Mouse (Mus musculus): ENCODE results near the gene Spint4.
"Not testable (repeated sequence)": the region's sequence is repeated elsewhere in the genome, so short reads cannot be mapped to it uniquely, and the experiment has no call there.

Gene Spint4

DNA sequence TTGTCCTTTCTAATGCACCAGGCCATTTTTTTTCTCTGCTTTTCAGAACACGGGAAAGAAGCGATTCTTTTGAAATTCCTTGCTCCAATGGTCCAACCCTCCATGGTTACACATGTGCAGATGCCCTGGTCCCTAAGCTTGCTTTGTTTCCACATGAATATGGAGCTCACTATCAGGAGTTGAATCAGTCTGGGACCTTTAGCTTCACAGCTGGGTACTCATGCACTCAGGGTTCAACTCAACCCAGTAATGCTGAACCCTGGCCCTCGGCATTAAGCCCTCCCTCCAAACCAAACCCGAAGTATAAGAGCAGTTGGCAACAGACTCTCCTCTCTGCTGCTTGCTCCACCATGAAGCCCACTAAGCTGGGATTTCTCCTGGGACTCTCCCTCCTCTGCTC is at the start of gene Spint4:
Spint4 (plus strand) TSS at position 301 of the 400 bp plus-strand sequence.
- DNase-seq: no peak

- DNase-seq: peak; percentile 58
Measured at GRCm38 (mm10) chr2:164655858-164656257, 42.4 kb upstream of the Spint4 start, which contains the start of gene Wfdc10. TSS of gene Wfdc10 (plus strand) at chr2:164656046.

DNA sequence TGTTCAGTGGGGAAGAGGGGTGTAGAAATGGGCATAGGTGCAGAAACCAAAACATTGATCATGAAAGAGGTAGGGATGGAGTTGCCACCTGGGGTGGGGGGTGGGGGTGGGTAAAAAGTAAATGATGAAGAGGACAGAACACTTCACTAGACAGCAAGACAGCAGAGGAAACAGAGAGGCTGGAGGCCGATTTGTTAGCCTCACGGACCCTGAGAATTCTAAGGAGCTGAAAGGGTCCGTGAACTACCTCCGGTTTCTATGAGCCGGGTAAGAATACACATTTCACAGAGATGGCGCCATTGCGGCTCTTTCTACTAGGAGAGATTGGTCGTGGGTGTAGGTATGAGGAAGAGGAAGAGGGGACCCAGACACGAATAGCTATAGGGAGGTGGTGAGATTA is 41.8 kb upstream of the Spint4 start, which contains the start of gene Wfdc9:
Wfdc9 (minus strand) TSS at position 101 of the 400 bp plus-strand sequence.
- DNase-seq: no peak

DNA sequence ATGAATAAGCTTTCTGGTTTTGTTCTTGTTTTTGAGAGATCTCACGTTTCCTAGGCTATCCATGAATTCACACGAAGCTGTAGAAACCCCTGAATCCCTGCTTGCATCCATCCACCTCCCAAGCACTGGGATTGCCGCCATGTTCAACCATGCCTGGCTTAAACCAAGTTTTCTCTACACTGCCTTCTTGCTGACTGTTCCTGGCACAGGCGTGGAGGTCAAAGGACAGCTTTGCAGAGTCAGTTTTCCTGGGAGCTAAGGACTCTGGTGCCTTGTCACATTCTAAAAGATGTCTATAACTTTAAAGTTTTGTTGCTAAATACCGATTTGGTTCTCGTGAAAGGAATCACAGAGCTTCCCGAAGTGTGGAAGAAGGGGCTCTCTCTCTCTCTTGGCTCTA is 33.5 kb upstream of the Spint4 start:
- DNase-seq: peak; percentile 28

GRCm38 (mm10) chr2:164670261-164670660 is 28.0 kb upstream of the Spint4 start:
- no peak for DNase-seq

DNA sequence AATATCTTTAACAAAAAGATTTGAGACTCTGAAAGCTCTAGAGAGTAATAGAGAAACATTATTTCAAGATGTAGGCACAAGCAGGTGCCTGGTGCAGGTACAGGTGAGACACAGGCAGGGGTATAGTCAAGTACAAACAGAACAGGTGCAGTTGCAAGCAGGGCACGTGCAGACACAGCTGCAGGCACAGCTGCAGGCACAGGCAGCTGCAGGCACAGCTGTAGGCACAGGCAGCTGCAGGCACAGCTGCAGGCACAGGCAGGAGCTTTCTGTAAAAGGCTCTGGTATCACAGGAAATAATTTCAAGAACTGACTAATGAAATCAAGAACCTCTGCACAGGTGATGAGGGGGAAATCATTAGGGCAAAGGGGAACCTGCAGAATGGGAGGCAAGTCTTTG is 27.4 kb upstream of the Spint4 start:
- no peak for DNase-seq

DNA sequence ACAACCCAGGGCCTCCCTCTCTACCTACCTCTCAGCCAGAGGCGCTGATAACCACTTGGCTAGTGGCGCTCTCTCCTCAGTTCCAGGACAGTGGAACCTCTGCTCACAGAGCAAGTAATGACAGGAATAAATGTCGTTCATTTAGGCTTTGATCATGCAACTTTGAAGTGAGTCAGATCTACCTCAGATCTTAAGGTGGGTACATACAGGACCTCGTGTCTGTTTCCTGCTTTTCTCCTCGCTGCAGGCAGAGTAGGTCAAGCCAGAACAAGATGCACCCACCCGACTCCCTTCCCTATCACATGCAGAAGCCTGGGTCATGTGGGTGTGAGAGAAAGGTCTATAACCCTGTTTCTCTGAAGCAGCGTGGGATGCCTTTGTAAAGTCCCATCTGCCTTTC is 24.3 kb upstream of the Spint4 start, which contains the start of gene Wfdc11:
Wfdc11 (minus strand) TSS at position 101 of the 400 bp plus-strand sequence.
- DNase-seq: no peak

GRCm38 (mm10) chr2:164676103-164676502 is 22.2 kb upstream of the Spint4 start:
- DNase-seq: no peak

- DNase-seq: no peak
Measured at GRCm38 (mm10) chr2:164676916-164677685, 21.2 kb upstream of the Spint4 start.

DNA sequence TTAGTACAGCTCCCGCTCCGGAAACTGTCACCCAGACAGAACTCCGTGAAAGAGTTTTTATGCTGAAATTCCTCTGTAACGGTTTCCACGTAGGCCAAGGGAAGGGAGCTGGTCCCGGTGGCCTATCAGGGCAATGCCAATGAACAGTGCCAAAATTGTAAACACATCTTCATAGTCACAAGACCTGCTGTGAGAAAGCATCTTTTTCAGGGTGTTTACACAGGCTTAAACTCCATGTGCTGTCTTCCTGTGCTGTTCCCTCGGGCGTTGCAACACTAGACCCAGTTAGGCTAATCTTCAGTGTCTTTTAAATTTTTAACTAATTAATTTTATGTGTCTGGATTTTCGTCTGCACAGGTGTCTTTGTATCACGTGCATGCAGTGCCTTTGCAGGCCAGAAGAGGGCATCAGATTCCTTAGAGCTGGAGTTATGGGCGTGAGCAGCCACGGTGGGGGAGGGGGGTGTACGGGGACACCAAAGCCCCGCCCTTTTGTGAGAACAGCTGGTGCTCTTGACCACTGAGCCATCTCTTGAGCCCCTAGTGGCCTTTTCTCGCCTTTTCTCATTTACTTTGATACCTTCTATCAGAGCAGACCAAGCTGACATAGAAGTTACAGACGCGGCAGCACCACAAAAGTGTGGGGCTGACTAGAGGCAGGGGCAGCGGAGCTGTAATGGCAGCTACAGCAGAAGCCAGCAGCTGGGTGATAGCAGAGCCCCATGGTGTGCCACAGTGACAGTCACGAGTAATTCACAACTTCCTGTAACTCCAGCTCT is 19.3 kb upstream of the Spint4 start:
- peak; percentile 79 for DNase-seq

DNA sequence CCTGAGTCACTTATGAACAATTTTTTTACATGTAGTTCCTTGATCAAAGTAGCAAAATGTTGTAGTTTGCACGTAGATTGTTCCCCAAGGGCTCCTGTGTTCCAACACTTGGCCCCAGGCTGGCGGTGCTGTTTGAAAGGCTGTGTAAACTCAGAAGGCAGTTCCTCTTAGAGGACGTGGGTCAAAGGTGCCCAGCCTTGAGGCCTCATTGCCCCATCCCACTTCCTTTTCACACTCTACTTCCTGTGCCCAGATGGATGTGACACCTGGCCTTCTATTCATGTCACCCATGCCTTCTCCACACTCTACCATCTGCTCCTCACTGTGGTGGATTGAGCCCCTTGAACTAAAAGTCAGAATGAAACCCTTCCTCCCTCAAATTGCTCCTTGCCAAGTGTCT is 18.4 kb upstream of the Spint4 start:
- no peak for DNase-seq

GRCm38 (mm10) chr2:164684807-164685206 is 13.5 kb upstream of the Spint4 start, which contains the start of gene Wfdc13:
TSS of gene Wfdc13 (plus strand) at chr2:164685107.
- DNase-seq: no peak

GRCm38 (mm10) chr2:164700959-164701358 is 2.7 kb downstream of the Spint4 start:
- no peak for DNase-seq

- DNase-seq: no peak
Measured at GRCm38 (mm10) chr2:164701761-164702160, 3.5 kb downstream of the Spint4 start.

DNA sequence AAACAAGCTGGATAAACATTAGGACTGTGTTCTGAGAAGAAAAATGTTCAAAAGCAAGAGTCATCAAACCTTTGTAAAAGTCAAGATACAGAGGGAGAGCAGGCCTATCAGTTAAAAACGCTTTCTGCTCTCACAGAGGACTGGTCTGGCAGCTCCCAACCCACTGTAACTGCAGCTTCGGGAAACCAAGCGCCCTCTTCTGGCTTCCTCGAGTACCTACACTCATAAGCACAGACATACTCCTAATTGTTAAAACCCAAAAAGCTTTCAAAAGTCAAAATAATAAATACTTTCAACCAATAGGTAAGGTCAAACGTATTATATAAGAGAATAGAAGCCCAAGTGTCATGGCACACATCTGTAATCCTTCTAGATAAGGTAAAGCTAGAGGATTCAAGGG is 5.9 kb downstream of the Spint4 start:
- DNase-seq: no peak

DNA sequence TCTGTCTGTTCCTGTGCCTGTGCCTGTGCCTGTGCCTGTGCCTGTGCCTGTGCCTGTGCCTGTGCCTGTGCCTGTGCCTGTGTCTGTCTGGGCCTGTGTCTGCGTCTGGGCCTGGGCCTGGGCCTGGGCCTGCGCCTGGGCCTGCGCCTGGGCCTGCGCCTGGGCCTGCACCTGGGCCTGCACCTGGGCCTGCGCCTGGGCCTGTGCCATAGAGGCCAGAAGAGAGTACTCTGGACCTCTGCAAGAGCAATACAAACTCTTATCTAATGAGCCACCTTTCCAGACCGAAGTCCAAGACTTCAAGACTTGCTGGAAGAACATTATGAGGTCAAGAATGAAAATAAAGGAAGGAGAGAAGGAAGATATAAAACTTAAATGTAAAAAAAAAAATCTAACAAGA is 7.0 kb downstream of the Spint4 start:
- no peak for DNase-seq

DNA sequence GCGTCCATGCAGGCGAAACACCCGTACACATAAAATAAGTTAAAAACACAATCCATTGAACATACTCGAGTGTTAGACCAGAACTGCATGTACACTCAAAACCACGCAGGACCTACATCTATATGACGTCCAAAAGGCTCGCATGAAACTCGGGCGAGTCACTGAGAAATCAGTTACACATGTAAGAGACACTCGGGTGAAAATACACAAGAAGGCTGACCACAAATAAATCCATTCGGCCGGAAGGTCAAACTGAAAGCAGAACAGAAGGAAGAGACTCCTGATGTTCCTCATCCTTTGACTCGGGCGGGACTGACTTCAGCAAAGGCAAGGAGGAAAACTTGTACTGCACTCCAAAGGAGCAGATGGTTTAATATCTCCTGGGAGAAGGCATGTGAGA is 7.7 kb downstream of the Spint4 start:
- no peak for DNase-seq

GRCm38 (mm10) chr2:164715005-164715404 is 16.7 kb downstream of the Spint4 start, which contains the start of gene Spint5:
TSS of gene Spint5 (plus strand) at chr2:164715305.
- DNase-seq: no peak

- not testable (repeated sequence) for DNase-seq
Measured at GRCm38 (mm10) chr2:164716194-164716786, 18.0 kb downstream of the Spint4 start.

- no peak for DNase-seq
Measured at GRCm38 (mm10) chr2:164723276-164723675, 25.0 kb downstream of the Spint4 start.

- peak; percentile 74 for DNase-seq
Measured at GRCm38 (mm10) chr2:164725895-164726619, 27.8 kb downstream of the Spint4 start.

DNA sequence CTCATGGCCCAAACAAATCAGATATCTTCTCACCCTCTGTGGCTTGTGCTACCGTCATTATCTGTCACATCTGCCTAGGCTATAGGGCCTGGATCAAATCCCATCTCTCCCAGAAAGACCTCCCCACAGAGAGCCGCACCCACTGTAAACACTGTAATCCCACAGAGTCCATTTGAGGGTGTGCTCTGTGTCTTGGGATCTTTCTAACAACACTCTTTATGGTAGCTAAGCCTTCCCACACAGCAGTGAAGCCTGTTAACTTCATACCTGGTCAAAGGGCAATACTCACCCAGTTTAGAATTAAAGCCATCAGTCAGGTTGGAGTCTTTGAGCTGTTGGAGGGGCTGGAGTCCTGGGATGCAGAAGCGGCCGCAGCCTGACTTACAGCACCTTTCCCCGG is 33.4 kb downstream of the Spint4 start:
- DNase-seq: no peak

DNA sequence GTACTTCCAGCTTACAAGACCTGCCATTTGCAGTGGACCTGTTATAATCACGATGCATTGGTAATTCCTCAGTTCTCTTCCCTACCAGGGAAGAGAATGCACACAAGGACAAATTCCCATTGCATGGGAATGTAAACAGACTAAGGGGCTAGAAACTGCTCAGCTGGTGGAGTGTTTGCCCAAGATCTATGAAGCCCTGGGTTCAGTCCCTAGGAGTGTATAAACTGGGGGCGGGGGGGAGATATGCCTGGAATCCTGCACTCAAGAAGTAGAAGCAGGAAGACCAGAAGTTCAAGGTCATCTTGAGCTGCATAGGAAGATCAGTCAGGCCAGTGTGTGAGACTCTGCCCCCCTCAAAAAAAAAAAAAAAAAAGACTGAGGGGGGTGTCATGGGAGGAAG is 35.0 kb downstream of the Spint4 start:
- no peak for DNase-seq
